7 mouse cellular contexts compared by ENCODE assay signal in the genomic region with DNA sequence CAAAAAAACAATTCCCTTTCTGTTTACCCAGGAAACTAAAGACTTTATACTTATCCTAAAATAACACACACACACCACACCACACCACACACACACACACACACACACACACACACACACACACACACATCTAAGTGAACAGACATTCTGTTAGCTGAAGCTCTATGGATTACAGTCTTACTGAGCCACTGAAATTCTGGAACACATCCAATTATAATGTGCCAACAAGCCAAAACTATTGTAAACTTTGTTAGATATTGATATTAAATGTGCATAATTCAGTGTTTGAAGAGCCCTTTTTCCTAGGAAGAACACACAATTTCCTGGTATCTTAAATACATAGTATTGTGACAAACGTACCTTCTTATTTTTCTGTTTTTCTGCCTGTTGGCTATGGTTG. TPM values are rescaled to one million over a fixed set of nuclear protein-coding genes. Genes with fewer than 3 reads are reported as not detected.
"Had no signal": no experiment of that assay in that cellular context is flagged by ENCODE, and none has a peak within 500 bp of the region (broad histone marks: within the 10 kb centered on the region; RNA-seq: fewer than 3 reads in every experiment).

No protein-coding gene starts in this region.

- H3K4me3 ChIP-seq: limb, embryonic 10.5 days; limb, embryonic 13.5 days; liver, embryonic 13.5 days had no signal

- DNase-seq: liver, embryonic 13.5 days; thymus, adult 18-20 months had no signal

- H3K9ac ChIP-seq: limb, embryonic 13.5 days; liver, embryonic 13.5 days had no signal

- H3K36me3 ChIP-seq: limb, embryonic 10.5 days; limb, embryonic 13.5 days; liver, embryonic 13.5 days had no signal

- H3K27me3 ChIP-seq: limb, embryonic 13.5 days had no signal

- H3K9me3 ChIP-seq: limb, embryonic 10.5 days; limb, embryonic 13.5 days; liver, embryonic 13.5 days had no signal

- H3K27ac ChIP-seq: limb, embryonic 10.5 days; limb, embryonic 13.5 days; liver, embryonic 13.5 days had no signal

- H3K4me2 ChIP-seq: midbrain, embryonic 11.5 days had no signal

RNA-seq across cellular contexts. Expression of gene Shc3, which starts 48.1 kb away (rescaled TPM):
- polyA plus RNA-seq: liver, adult 2 months; liver, embryonic 13.5 days; liver, embryonic 16.5 days had no signal
